Mouse (Mus musculus): ENCODE results near the gene Mcm5.

The Mcm5 gene

DNA sequence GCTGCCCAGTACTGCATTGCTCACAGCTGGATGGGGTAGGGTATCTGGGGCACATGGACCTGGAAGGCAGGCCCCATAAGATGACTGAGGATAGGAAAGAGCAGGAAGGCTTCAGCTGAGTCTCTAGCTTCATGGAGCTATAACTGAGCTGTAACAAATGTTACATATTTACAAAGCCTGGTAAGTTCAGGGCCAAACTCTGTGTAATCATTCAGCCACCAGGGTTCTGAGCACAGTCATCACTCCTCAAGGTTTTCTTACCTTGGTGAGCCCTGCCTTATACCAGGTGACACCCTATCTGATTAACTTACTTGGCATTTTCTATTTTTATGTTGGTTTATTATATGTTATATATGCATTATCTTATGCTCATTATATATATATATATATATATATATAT, 22.2 kb upstream of the Mcm5 start:
- POLR2A ChIA-PET, result interaction anchor here (1.1 to 7.4 kb wide), 9 partner anchors 9 to 31 kb away, joined by 3 to 184 read pairs (median 4); partner anchors contain the start of gene Mcm5 (in 3 of the 4)
- CTCF ChIA-PET, result no interaction called here

DNA sequence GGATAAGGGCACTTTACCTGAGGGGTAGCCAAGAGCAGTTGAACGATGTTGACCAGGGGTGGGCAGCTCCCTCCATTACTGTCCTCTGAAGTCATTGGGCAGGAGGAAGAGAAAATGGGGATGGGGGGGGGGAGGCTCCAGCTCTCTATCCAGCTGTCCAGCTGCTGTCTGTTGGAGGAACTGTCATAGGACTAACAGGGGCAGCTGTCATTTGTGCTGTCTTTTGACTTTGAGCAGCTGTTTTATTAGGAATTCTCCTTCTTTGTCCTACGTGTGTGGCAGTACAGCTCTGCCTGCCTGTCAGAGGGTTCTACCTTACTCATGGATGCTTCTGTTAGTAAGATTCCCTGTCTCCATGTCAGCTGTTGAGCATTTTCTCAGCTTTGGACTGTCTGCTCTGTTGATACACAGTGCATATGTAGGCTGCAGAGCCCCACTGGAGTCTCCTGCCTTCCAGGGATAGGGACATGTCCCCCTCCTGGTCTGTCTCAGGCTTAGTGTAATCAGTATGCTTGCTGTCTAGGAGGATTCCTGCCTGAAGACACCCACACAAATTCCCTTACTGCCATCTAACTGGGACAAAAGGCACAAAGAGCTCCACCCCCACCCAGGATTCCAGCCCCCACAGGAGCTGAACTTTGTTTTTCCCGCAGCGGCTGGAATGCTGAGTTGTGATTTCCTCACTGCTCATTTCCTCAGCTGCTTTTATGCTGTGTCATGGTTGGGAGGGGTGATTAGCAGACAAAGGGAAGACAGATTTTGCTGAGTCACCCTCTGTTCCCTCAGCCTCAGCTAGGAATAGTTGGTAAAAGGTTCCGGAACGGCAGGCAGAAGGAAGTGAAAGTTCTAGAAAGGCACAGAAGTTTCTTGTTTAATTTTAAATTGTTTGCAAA, 20.1 kb upstream of the Mcm5 start:
- ChIA-PET CTCF (interaction anchor here (0.6 to 2.3 kb wide), 15 partner anchors 12 to 128 kb away, joined by 3 to 10 read pairs (median 4); partner anchors contain the start of genes Mcm5 (in 2 of the 4) and Rasd2 (in 1 of the 4)), POLR2A (interaction anchor here (0.6 to 18.3 kb wide), 52 partner anchors 9 to 286 kb away, joined by 3 to 979 read pairs (median 4); partner anchors contain the start of genes Mcm5 (in 4 of the 4), Rasd2 (in 2 of the 4), Tom1 (in 2 of the 4) and Hmgxb4 (in 1 of the 4))

DNA sequence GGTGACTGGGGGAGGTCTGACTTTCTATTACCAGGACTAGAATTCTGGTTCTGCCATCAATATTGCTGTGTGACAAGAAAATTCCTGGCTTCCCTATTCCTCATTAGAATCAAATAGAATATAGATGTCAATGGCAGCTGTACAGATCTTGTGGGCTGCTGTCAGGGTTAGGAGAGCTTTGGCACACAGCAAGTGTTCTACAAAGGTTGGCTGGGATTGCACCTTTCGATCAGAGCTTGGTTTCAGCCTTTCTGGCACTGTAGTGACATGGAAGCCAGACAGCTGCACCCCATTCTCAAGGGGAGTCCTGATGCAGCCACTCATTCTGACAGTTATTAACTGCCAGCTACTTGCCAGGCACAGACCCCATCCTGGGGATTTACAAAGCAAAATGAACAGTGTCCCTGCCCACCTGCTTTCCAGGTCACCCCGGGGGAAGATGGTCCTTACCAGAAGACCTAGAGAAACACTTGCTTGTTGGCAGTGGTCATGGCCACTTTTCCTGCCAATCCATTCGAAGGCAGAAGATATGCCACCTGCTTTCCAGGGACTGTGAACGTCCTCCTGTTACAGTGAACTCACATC, 18.5 kb upstream of the Mcm5 start:
- POLR2A ChIA-PET, result interaction anchor here (1.2 to 18.3 kb wide), 18 partner anchors 7 to 109 kb away, joined by 3 to 979 read pairs (median 18); partner anchors contain the start of genes Mcm5 (in 4 of the 4) and Tom1 (in 1 of the 4)
- CTCF ChIA-PET, result interaction anchor here in 3 of 4 experiments (1.0 to 2.3 kb wide), 3 partner anchors 18 to 110 kb away, joined by 4 to 9 read pairs (median 7); partner anchors contain the start of gene Mcm5 (in 1 of the 3)

DNA sequence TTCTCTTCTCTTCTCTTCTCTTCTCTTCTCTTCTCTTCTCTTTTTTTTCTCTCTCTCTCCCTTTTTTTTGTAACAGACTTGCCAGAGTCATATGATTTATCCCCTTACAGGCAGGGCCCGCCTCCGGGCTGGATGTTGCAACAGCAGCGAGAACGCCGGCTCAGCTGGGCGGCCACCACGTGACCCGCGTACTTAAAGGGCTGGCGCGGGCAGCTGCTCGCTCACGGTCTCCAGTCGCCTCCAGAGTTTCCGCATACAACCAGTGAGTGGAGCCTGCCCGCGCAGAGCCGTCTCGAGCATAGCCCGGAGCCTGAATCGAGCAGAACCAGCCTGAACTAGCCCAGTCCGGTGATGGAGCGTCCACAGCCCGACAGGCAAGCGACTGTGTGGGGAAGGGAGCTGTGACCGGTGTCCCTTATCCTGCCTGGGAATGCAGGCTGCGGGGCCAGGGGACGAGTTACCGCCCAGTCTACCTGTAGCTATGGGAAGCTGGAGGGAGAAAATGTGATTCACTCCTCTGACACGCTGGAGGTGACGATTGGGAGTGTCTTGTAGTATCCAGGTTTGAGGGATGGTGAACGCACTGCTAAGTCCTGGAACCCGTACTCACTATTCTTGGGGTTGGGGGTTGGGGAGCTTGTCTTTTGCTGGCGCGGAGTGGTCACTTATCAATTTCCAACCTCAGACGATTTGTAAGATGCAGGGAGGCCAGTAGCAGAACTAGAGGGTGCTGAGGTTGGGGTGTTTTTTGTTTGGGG, 15.8 kb upstream of the Mcm5 start, which contains the start of gene Hmox1:
Gene Hmox1, plus strand, starts transcription at position 223 of the 758 bp plus-strand sequence.
- POLR2A ChIA-PET, result interaction anchor here (0.6 to 18.3 kb wide), 79 partner anchors 8 to 1255 kb away, joined by 3 to 979 read pairs (median 5); partner anchors contain the start of genes Mcm5 (in 4 of the 4), Hmgxb4 (in 2 of the 4), Rasd2 (in 2 of the 4) and Tom1 (in 2 of the 4)
- CTCF ChIA-PET, result interaction anchor here in 3 of 4 experiments (0.7 to 2.1 kb wide), 9 partner anchors 15 to 124 kb away, joined by 3 to 14 read pairs (median 6); partner anchors contain the start of gene Mcm5 (in 2 of the 3)

DNA sequence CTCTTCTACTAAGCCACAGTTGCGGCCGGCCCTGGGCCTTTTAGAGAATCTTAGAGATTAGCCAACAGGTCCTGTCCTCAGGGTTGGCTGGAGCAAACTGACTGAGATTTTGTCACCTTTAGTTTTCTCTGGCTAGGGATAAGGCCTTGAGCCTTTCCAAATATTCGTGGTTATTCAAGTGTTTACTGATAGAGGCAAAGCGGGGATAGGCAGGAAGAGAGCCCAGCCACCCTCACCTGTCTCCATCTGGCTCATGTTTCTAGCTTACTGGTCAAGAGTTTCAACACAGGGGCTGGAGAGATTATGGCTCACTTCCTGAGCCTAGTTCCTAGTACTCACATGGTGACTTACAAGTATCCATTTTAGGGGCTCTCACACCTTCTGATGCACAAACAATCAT, 6.4 kb upstream of the Mcm5 start:
- POLR2A ChIA-PET, result interaction anchor here in 3 of 4 experiments (0.7 to 18.3 kb wide), 11 partner anchors 10 to 66 kb away, joined by 3 to 979 read pairs (median 16); partner anchors contain the start of genes Hmox1 (in 3 of the 3) and Mcm5 (in 1 of the 3)
- CTCF ChIA-PET, result interaction anchor here in 2 of 4 experiments (0.6 to 1.3 kb wide), 3 partner anchors 19 to 31 kb away, joined by 3 to 4 read pairs (median 3); no protein-coding TSS in a partner anchor

DNA sequence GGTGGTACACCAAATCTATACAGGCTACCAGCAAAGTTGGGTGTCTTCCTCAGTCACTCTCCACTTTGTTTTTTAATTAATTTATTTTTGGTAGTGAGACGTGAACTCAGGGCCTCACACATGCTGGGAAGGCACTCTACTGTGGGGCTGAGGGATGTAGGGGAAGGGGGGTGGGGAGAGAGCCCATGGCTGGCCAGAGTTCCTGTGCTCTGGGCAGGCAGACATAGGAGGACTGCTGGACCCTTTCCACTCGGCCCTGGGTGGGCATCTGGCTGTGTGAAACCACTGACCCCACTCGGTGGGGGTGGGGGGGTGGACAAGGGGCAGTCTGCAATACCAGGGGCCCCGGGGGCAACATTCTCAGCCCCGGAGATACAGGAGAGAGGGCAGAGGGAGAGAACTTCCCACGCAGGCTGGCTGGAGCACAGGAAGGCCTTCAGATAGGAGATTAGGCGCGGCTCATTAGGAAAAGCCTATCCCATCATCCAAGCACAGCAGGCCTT, 5.9 kb upstream of the Mcm5 start:
- ChIA-PET CTCF (interaction anchor here in 1 of 4 experiments (0.7 kb wide), 1 partner anchor 32 kb away, joined by 3 read pairs; no protein-coding TSS in a partner anchor), POLR2A (interaction anchor here in 3 of 4 experiments (0.7 to 18.3 kb wide), 8 partner anchors 10 to 33 kb away, joined by 3 to 979 read pairs (median 20); partner anchors contain the start of genes Hmox1 (in 3 of the 3) and Mcm5 (in 1 of the 3))

DNA sequence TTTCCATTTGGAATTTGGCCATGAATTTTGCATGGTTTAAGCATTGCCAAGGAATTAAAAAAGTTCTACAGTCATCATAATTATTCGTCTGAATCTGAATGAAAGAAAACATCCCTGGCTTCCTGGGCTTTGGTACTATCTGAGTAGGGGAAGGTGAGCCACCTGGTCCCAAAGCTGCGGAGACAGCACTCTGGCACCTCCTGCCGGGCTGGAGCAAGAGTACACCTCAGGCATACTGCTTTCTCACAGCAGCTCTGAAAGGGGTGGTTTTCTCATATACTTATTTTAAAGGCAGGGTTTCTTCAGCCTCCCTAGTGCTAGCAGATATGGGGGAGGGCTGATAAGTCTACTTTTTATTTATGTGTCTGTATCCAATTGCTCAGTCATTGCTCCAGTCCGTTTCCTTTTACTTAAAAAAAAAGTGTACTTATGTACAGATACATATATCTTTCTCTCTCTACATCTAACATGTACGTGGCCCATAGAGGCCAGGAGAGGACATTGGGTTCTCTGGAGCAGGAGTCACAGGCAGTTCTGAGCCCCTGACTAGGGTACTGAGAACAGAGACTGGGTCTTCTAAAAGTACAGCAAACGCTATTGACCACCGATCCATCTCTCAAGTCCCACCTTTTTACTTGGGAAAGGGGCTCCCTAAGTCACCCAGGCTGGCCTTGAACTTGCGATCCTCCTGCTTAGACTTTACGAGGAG, 688 bp upstream of the Mcm5 start:
- ChIA-PET POLR2A (interaction anchor here (0.6 to 22.7 kb wide), 129 partner anchors 8 to 1755 kb away, joined by 3 to 979 read pairs (median 7); partner anchors contain the start of genes Hmox1 (in 4 of the 4), Tom1 (in 4 of the 4), Hmgxb4 (in 3 of the 4) and Rasd2 (in 2 of the 4)), CTCF (interaction anchor here (0.5 to 3.1 kb wide), 30 partner anchors 8 to 1778 kb away, joined by 3 to 66 read pairs (median 4); partner anchors contain the start of genes Hmox1 (in 3 of the 4), Rasd2 (in 2 of the 4) and Tom1 (in 1 of the 4))

DNA sequence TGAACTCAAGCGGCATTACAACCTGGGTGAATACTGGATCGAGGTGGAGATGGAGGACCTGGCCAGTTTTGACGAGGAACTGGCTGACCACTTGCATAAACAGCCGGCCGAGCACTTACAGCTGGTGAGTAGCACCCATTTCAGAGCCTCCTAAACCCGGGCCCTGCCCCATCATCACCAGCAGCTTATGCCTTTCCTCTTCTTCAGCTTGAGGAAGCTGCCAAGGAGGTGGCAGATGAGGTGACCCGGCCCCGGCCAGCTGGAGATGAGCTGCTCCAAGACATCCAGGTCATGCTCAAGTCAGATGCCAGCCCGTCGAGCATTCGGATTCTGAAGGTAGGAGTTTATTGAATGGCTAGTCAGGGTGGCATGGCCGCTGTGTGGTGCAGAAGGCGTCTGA, 724 bp downstream of the Mcm5 start:
- CTCF ChIA-PET, result interaction anchor here in 2 of 4 experiments (1.4 to 3.1 kb wide), 4 partner anchors 16 to 39 kb away, joined by 5 to 66 read pairs (median 28); partner anchors contain the start of gene Hmox1 (in 1 of the 2)
- POLR2A ChIA-PET, result interaction anchor here (0.8 to 22.7 kb wide), 57 partner anchors 9 to 122 kb away, joined by 3 to 979 read pairs (median 10); partner anchors contain the start of genes Hmox1 (in 3 of the 4), Tom1 (in 3 of the 4), Hmgxb4 (in 1 of the 4) and Rasd2 (in 1 of the 4)

DNA sequence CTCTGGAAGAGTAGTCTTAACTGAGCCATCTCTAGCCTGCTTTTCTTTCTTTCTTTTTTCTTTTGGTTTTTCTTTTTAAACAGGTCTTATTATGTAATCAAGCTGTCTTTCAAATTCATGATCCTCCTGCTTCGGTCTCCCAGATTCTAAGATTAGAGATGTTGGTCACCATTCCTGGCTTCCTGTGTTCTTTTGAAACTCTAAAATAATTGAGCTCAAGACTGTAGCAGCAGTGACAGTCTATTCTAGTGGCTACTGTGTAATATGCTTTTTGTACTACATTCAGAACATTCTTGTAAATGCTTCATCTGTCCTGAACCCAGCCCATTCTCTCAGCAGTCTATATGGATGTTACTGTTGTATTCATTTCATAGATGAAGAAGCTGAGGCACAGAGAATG, 9.1 kb downstream of the Mcm5 start:
- ChIA-PET CTCF (interaction anchor here in 1 of 4 experiments (0.6 kb wide), 1 partner anchor 47 kb away, joined by 7 read pairs; no protein-coding TSS in a partner anchor), POLR2A (interaction anchor here in 3 of 4 experiments (0.6 to 22.7 kb wide), 20 partner anchors 4 to 131 kb away, joined by 3 to 979 read pairs (median 4); partner anchors contain the start of genes Mcm5 (in 3 of the 3), Hmox1 (in 2 of the 3), Rasd2 (in 1 of the 3) and Tom1 (in 1 of the 3))

DNA sequence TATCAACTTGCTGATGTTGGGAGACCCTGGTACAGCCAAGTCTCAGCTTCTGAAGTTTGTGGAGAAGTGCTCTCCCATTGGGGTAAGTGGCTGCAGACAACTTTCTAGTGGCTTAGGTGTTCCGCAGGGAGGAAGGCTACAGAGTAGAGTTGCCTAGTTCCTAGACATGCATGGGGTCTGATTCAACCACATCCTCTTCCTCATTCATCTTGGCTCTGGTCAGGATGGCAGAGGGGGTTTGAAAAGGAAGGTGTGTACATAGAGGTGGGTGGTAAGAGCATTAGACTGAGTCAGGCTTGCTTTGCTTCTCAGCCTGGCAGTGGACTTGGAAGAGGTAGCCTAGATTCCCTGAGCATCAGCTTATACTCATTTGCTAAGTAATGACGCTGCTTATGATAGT, 9.9 kb downstream of the Mcm5 start:
- POLR2A ChIA-PET, result interaction anchor here in 3 of 4 experiments (0.6 to 22.7 kb wide), 14 partner anchors 5 to 103 kb away, joined by 3 to 979 read pairs (median 10); partner anchors contain the start of genes Mcm5 (in 3 of the 3) and Hmox1 (in 2 of the 3)
- CTCF ChIA-PET, result interaction anchor here in 1 of 4 experiments (0.9 kb wide), 1 partner anchor 10 kb away, joined by 3 read pairs; the partner anchor contains the start of gene Mcm5

DNA sequence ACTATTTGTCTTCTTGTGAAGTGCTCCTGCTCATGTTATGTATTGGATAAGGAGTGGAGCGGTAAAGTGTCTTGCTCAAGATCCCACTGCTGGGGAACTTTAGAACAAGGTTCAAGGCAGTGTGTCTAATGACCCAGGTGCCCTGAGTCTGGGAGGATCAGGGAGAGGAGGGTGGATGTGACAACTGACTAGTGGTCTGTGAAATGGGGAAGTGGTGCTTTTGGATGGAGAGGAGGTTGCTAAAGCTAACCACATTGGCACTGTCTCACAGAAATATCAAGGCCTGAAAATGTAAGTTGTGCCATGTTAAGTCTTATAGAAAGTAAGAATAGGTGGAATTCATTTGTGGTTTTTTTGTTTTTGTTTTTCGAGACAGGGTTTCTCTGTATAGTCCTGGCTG, 10.4 kb downstream of the Mcm5 start:
- CTCF ChIA-PET, result interaction anchor here in 2 of 4 experiments (0.9 kb wide), 2 partner anchors 11 to 48 kb away, joined by 3 read pairs; partner anchors contain the start of gene Mcm5 (in 1 of the 2)
- POLR2A ChIA-PET, result interaction anchor here in 3 of 4 experiments (0.7 to 22.7 kb wide), 14 partner anchors 5 to 103 kb away, joined by 3 to 979 read pairs (median 10); partner anchors contain the start of genes Mcm5 (in 3 of the 3) and Hmox1 (in 2 of the 3)

DNA sequence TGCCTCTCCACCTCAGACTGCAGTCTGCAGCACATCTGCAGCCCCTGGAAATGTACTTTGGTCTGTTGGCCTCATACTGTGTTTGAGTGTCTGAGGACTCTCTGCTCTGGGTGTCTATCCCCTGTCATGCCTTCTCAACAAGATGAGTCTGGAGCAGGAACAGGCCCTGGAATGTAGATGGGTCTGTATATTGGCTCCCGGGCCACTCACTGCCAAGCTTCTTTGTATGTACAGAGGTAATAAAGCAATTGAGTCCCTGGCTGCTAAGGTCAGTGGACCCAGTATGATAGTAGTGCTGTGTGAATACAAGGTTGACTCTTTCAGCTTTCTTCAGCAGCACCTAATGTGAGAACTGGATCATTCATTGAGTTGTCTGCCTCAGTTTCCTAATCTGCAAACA, 18.0 kb downstream of the Mcm5 start:
- ChIA-PET CTCF (interaction anchor here in 1 of 4 experiments (0.6 kb wide), 1 partner anchor 34 kb away, joined by 4 read pairs; the partner anchor contains the start of gene Hmox1), POLR2A (interaction anchor here in 3 of 4 experiments (0.9 to 22.7 kb wide), 14 partner anchors 8 to 68 kb away, joined by 3 to 979 read pairs (median 6); partner anchors contain the start of genes Mcm5 (in 3 of the 3) and Hmox1 (in 1 of the 3))

DNA sequence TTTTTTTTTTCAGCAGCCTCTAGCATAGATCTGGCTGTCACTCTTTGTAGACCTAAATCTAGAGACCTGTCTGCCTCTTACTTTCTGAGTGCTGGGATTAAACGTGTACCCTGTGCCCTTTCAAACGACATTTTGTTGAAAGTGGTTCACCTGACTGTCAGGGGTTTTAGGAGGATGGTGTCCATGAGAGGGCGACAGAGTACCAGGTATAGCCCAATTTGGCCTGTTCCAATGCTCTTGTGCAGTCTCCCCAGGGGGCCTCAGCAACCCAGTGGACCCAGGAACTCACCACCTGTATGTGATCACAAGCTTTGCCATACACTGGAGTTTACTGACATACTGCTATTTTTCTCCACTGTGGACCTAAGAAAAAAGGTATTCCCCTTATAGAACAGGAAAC, 23.1 kb downstream of the Mcm5 start:
- ChIA-PET POLR2A (interaction anchor here (0.9 to 6.2 kb wide), 20 partner anchors 9 to 139 kb away, joined by 3 to 52 read pairs (median 6); partner anchors contain the start of genes Mcm5 (in 4 of the 4) and Rasd2 (in 1 of the 4)), CTCF (interaction anchor here (0.6 to 2.7 kb wide), 22 partner anchors 17 to 1149 kb away, joined by 3 to 29 read pairs (median 4); partner anchors contain the start of genes Mcm5 (in 1 of the 4) and Rasd2 (in 1 of the 4))

DNA sequence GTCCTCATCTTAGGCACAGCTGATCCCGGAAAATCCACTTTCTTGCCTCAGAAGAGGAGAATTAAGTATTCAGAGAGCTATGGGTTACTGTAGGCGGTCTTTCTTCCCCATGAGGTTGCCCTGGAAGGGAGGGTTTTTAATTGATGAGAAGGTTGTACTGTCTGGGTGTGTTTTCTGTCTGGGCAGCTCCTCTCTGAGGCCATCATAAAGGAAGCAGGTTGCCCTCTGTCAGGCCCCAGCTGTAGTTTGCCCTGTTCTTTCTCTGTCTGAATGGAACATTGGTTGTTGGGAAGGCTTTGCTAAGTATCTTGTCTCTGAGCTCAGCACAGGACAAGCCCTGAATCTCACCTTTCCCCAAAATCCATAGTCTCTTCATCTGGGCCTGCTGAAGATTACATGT, 24.0 kb downstream of the Mcm5 start:
- POLR2A ChIA-PET, result interaction anchor here (0.6 to 6.2 kb wide), 21 partner anchors 10 to 138 kb away, joined by 3 to 52 read pairs (median 5); partner anchors contain the start of genes Mcm5 (in 3 of the 4), Hmox1 (in 1 of the 4) and Rasd2 (in 1 of the 4)
- CTCF ChIA-PET, result interaction anchor here (0.8 to 2.7 kb wide), 11 partner anchors 20 to 137 kb away, joined by 3 to 29 read pairs (median 6); partner anchors contain the start of gene Rasd2 (in 1 of the 4)

Data from embryonic stem cell, embryonic (primary cell).